Mouse (Mus musculus) thymus, postnatal 10 days (tissue): ENCODE measurements around the gene Ttc26.
"Not testable (repeated sequence)": the region's sequence is repeated elsewhere in the genome, so short reads cannot be mapped to it uniquely, and the experiment has no call there.

ENCODE experiments used
- DNase-seq, 2 experiments: peaks; one replicate each; pipeline ENCODE4 v3.0.0; 2021; ENCODE audit warnings: low spot score in 2 of 2

Gene Ttc26

GRCm38 (mm10) chr6:38456425-38456824, 75.2 kb downstream of the Ttc26 start:
- not testable (repeated sequence) for DNase-seq

GRCm38 (mm10) chr6:38458075-38458474, 76.8 kb downstream of the Ttc26 start:
- no peak for DNase-seq

- DNase-seq: peak in 1 of 2 experiments; percentile 6
Measured at GRCm38 (mm10) chr6:38469591-38469990, 88.3 kb downstream of the Ttc26 start.
